Mouse (Mus musculus): ENCODE results near the gene Nckap5l.

- peak; percentile 26; the same call in 1 of the 2 replicates for TF ChIP-seq CTCF (IDR thresholded peaks at IDR 0.05; ENCODE audit: low read depth)
- TF ChIP-seq EP300 (IDR thresholded peaks at IDR 0.05; ENCODE audit: low read depth), result no peak
These were observed 45.8 kb downstream of the Nckap5l start for GRCm38 (mm10) chr15:99411747-99412146.
